In the genomic region with DNA sequence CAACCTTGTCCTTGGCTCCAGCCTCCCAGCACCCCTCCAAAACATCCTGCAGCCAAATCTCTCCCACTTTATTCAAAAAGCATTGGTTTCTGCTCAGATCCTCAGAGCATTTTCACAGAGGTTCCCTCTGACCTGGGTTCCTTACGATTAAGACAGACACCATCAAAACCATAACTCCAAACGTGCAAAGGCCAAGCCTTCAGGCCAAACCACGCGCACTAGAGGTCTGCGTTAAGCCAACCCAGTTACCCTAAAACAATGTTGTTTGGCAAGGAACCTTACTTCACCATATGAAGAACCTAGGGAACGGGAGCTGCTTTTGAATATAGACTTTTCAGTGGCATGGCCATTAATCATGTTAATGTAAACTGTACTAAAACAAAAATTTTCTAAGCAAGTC, we compare ENCODE assay signal across 7 mouse cellular contexts. TPM values are rescaled to one million over a fixed set of nuclear protein-coding genes. Genes with fewer than 3 reads are reported as not detected.
DNase-seq lines count a peak whose midpoint lies in the region; ATAC-seq and TF ChIP-seq lines count a peak whose summit lies in the region.

No protein-coding gene starts in this region.

- no peak for TF ChIP-seq CTCF in liver, adult 2 months (IDR thresholded peaks at IDR 0.05; ENCODE audit: low read depth, low read length)
- no peak for TF ChIP-seq CTCF in midbrain, postnatal 0 days (IDR thresholded peaks at IDR 0.05)

- no peak overlapping the region for H3K9ac ChIP-seq in liver, adult 2 months (ENCODE audit: low read depth, low read length)
- peak overlapping the region; percentile 45; the same call in 1 of the 2 replicates for H3K9ac ChIP-seq in forebrain, embryonic 12.5 days
- no peak overlapping the region for H3K9ac ChIP-seq in midbrain, postnatal 0 days (replicated peaks; ENCODE audit: low read length, poor library complexity, severe bottlenecking)

- H3K4me3 ChIP-seq in liver, adult 2 months (ENCODE audit: insufficient read depth, low read depth, low read length): no peak overlapping the region
- H3K4me3 ChIP-seq in forebrain, embryonic 12.5 days (replicated peaks): peak overlapping the region; percentile 79; the same call in 1 of the 2 replicates
- no peak overlapping the region for H3K4me3 ChIP-seq in midbrain, postnatal 0 days (ENCODE audit: low read depth, low read length)

- ATAC-seq in forebrain, embryonic 12.5 days (ENCODE audit: low FRiP score): no peak
- no peak for ATAC-seq in midbrain, postnatal 0 days (ENCODE audit: low FRiP score)

- no peaks in the 10 kb centered on the region for H3K36me3 ChIP-seq in liver, adult 2 months (ENCODE audit: control insufficient read depth, insufficient read depth, low read length)
- no peaks in the 10 kb centered on the region; the same call in 1 of the 2 replicates for H3K36me3 ChIP-seq in forebrain, embryonic 12.5 days (replicated peaks)
- no peaks in the 10 kb centered on the region for H3K36me3 ChIP-seq in midbrain, postnatal 0 days (ENCODE audit: insufficient read depth, low read length)

- 77% methylated on average over 6 of the region's 6 CpGs for WGBS in liver, adult 2 months
- 21% methylated on average over 6 of the region's 6 CpGs for WGBS in forebrain, embryonic 12.5 days
- WGBS in midbrain, postnatal 0 days: 36% methylated on average over 6 of the region's 6 CpGs

- peak overlapping the region; percentile 81 for H3K4me2 ChIP-seq in forebrain, embryonic 12.5 days
- 0 out of 2 replicates have a peak overlapping the region, but pooled peaks have one; percentile 35 for H3K4me2 ChIP-seq in midbrain, postnatal 0 days (ENCODE audit: low read depth, low read length, poor library complexity, severe bottlenecking)

- H3K27ac ChIP-seq in liver, adult 2 months (replicated peaks; ENCODE audit: insufficient read depth, low read depth, low read length): 0 out of 2 replicates have a peak overlapping the region, but pooled peaks have one; percentile 5
- peak overlapping the region; percentile 90 for H3K27ac ChIP-seq in forebrain, embryonic 12.5 days
- H3K27ac ChIP-seq in midbrain, postnatal 0 days (ENCODE audit: low read depth, low read length): no peak overlapping the region

- no peaks in the 10 kb centered on the region for H3K9me3 ChIP-seq in forebrain, embryonic 12.5 days
- no peaks in the 10 kb centered on the region for H3K9me3 ChIP-seq in midbrain, postnatal 0 days (ENCODE audit: low read length)

- H3K27me3 ChIP-seq in liver, adult 2 months (ENCODE audit: control insufficient read depth, insufficient read depth, low read length): no peaks in the 10 kb centered on the region
- H3K27me3 ChIP-seq in forebrain, embryonic 12.5 days: no peaks in the 10 kb centered on the region
- H3K27me3 ChIP-seq in midbrain, postnatal 0 days (ENCODE audit: insufficient read depth, low read length): no peaks in the 10 kb centered on the region

- H3K4me1 ChIP-seq in liver, adult 2 months (ENCODE audit: control insufficient read depth, insufficient read depth, low read length): peaks cover 9% of the 10 kb centered on the region
- peaks cover 81% of the 10 kb centered on the region for H3K4me1 ChIP-seq in forebrain, embryonic 12.5 days
- peaks cover 14% of the 10 kb centered on the region for H3K4me1 ChIP-seq in midbrain, postnatal 0 days (ENCODE audit: insufficient read depth, low read length)

- no peak for TF ChIP-seq POLR2A in liver, adult 2 months (IDR thresholded peaks at IDR 0.05; ENCODE audit: extremely low read depth, insufficient read depth, low read length)

- peaks cover 18% of the 10 kb centered on the region for H3K79me2 ChIP-seq in liver, adult 2 months (ENCODE audit: control insufficient read depth, insufficient read depth, low read length)

- no peak for DNase-seq in liver, adult 2 months (ENCODE audit: extremely low read depth, low read depth, low spot score)
- DNase-seq in liver: no peak
- peak; percentile 31 for DNase-seq in induced T-regulatory cell, adult 2 months (ENCODE audit: low read depth)
- no peak for DNase-seq in midbrain, postnatal 0 days (ENCODE audit: low spot score)
- no peak for DNase-seq in thymus, adult 18-20 months
- DNase-seq in thymus, postnatal 0 days (ENCODE audit: low spot score): no peak

RNA-seq across cellular contexts. Expression of a gene that starts 4.0 kb away (rescaled TPM):
- 4.3 and 7.6 TPM in 2 replicates for total RNA-seq in liver, adult 2 months (2014; rRNA removed)
- 9.1 and 9.9 TPM in 2 replicates for polyA plus RNA-seq in liver, adult 2 months (2012; rRNA removed)
- polyA plus RNA-seq in forebrain, embryonic 12.5 days (2016; fragmentation: Nextera tagmentation; extraction: Ambion mirVana): 41.7 and 47.7 TPM in 2 replicates
- total RNA-seq in midbrain, postnatal 0 days (2014; rRNA removed): 8.0 and 17.3 TPM in 2 replicates
- polyA plus RNA-seq in midbrain, postnatal 0 days (2015; fragmentation: Nextera tagmentation; extraction: Ambion mirVana): 7.3 and 9.4 TPM in 2 replicates
- polyA plus RNA-seq in thymus, postnatal 0 days (2015; fragmentation: Nextera tagmentation; extraction: Ambion mirVana): 30.5 and 37.7 TPM in 2 replicates

RNA-seq across cellular contexts. Expression of a gene that starts 42.8 kb away (rescaled TPM):
- total RNA-seq in liver, adult 2 months (2014; rRNA removed): 16.4 and 21.8 TPM in 2 replicates
- polyA plus RNA-seq in liver, adult 2 months (2012; rRNA removed): 3.4 and 5.4 TPM in 2 replicates
- polyA plus RNA-seq in forebrain, embryonic 12.5 days (2016; fragmentation: Nextera tagmentation; extraction: Ambion mirVana): 93.6 and 93.7 TPM in 2 replicates
- total RNA-seq in midbrain, postnatal 0 days (2014; rRNA removed): 52.1 and 62.1 TPM in 2 replicates
- polyA plus RNA-seq in midbrain, postnatal 0 days (2015; fragmentation: Nextera tagmentation; extraction: Ambion mirVana): 80.1 and 84.2 TPM in 2 replicates
- polyA plus RNA-seq in thymus, postnatal 0 days (2015; fragmentation: Nextera tagmentation; extraction: Ambion mirVana): 74.9 and 77.4 TPM in 2 replicates

RNA-seq across cellular contexts. Expression of a gene that starts 49.3 kb away (rescaled TPM):
- total RNA-seq in liver, adult 2 months (2014; rRNA removed): 23.7 and 26.0 TPM in 2 replicates
- 7.9 and 8.5 TPM in 2 replicates for polyA plus RNA-seq in liver, adult 2 months (2012; rRNA removed)
- 37.2 and 38.7 TPM in 2 replicates for polyA plus RNA-seq in forebrain, embryonic 12.5 days (2016; fragmentation: Nextera tagmentation; extraction: Ambion mirVana)
- 26.7 and 28.8 TPM in 2 replicates for total RNA-seq in midbrain, postnatal 0 days (2014; rRNA removed)
- 31.1 and 32.3 TPM in 2 replicates for polyA plus RNA-seq in midbrain, postnatal 0 days (2015; fragmentation: Nextera tagmentation; extraction: Ambion mirVana)
- polyA plus RNA-seq in thymus, postnatal 0 days (2015; fragmentation: Nextera tagmentation; extraction: Ambion mirVana): 29.7 and 34.6 TPM in 2 replicates

Comparison
In these comparisons a context has a peak if more than half of its experiments do, and no peak if none do; other contexts are left out.
1. RNA of a gene that starts 42.8 kb away (polyA plus RNA-seq): 93.6 to 93.7 TPM in forebrain, embryonic 12.5 days, 80.1 to 84.2 TPM in midbrain, postnatal 0 days and 74.9 to 77.4 TPM in thymus, postnatal 0 days; 3.4 to 5.4 TPM in liver, adult 2 months; every median in the first group is over 10 times any median in the second.